Mouse (Mus musculus): Measurements from ENCODE around the gene Slc16a12. TPM values are rescaled to one million over a fixed set of nuclear protein-coding genes. Genes with fewer than 3 reads are reported as not detected.
"Not testable (repeated sequence)": the region's sequence is repeated elsewhere in the genome, so short reads cannot be mapped to it uniquely, and the experiment has no call there.

The Slc16a12 gene
- total RNA-seq (2022): 1 to 10 TPM in 1 of 4 experiments, under 1 TPM in 3; 0.34 to 1.8 (median 0.44) TPM

DNA sequence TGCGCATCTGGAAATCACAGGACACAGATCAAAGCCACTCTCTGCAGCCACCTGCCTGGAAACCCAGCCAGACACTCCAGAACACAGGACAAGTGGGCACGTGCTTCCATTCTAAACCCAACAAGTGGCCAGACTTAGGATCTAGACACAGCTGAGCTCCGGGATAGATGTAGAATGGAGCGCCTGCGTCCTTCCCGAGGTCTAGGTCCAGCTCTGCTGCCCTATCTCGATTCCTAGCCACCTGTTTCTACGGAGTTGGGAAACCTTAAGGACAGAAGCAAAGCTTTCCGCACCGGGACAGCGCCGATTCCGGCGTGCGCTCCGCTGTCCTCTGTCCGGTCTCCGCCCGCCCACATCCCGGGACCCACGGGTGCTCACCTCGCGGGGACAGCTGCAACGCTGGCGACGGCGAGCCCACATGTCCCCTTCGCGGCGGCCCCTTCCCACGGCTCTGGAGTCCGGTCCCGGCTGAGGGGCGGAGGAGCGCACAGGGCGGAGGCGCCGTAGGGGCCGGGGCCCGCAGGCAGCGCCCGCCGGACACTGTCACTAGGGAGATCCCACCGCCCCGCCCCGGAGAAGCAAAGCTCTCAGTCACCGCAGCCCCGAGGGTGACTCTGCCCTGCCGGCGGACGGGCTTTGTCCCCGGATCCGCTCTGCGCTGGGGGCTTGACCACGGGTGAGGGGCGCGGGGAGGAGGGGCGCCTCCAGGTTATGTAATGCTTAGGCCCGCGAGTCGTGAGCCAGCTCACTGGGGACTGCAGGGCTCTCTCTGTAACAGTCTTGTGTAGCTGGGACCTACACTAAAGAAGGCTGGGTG lies at the start of gene Slc16a12:
Gene Slc16a12 (minus strand): TSS at position 602 of the 817 bp plus-strand sequence.
- peak in 1 of 2 experiments; percentile 4 for DNase-seq (ENCODE audit: low spot score in 2 of 2)

GRCm38 (mm10) chr19:34796396-34796795 lies 49.3 kb upstream of the Slc16a12 start:
- DNase-seq (ENCODE audit: low spot score in 2 of 2): no peak

- DNase-seq (ENCODE audit: low spot score in 2 of 2): no peak
Measured at GRCm38 (mm10) chr19:34782491-34782890, 35.4 kb upstream of the Slc16a12 start.

DNA sequence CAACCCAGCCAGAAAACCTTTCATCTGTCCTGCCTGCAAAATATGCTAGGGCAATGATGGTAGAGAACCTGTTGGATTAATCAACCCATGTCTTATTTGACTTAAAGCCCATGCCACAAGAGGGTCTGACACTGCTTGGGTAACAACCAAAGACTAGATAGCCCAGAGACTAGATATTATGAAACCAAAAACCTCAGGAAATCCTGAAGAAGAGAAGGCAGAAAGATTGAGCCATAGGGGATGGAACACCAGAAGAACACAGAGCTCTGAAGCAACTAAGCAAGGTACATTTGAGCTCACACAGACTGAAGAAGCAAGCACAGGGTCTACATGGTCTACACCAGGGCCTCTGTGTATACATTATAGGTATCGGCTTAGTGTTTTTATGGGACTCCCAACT lies 31.9 kb upstream of the Slc16a12 start:
- DNase-seq (ENCODE audit: low spot score in 2 of 2): no peak

- DNase-seq (ENCODE audit: low spot score in 2 of 2): no peak
Measured at GRCm38 (mm10) chr19:34778098-34778497, 31.0 kb upstream of the Slc16a12 start.

- no peak for DNase-seq (ENCODE audit: low spot score in 2 of 2)
Measured at GRCm38 (mm10) chr19:34772775-34773174, 25.7 kb upstream of the Slc16a12 start.

GRCm38 (mm10) chr19:34770764-34771163 lies 23.7 kb upstream of the Slc16a12 start:
- no peak for DNase-seq (ENCODE audit: low spot score in 2 of 2)

- DNase-seq (ENCODE audit: low spot score in 2 of 2): no peak
Measured at GRCm38 (mm10) chr19:34758754-34759153, 11.7 kb upstream of the Slc16a12 start.

- no peak for DNase-seq (ENCODE audit: low spot score in 2 of 2)
Measured at GRCm38 (mm10) chr19:34756561-34757240, 9.6 kb upstream of the Slc16a12 start.

- DNase-seq (ENCODE audit: low spot score in 2 of 2): no peak
Measured at GRCm38 (mm10) chr19:34755680-34756079, 8.6 kb upstream of the Slc16a12 start.

- no peak for DNase-seq (ENCODE audit: low spot score in 2 of 2)
Measured at GRCm38 (mm10) chr19:34753243-34753642, 6.2 kb upstream of the Slc16a12 start.

- no peak for DNase-seq (ENCODE audit: low spot score in 2 of 2)
Measured at GRCm38 (mm10) chr19:34752391-34753092, 5.5 kb upstream of the Slc16a12 start.

DNA sequence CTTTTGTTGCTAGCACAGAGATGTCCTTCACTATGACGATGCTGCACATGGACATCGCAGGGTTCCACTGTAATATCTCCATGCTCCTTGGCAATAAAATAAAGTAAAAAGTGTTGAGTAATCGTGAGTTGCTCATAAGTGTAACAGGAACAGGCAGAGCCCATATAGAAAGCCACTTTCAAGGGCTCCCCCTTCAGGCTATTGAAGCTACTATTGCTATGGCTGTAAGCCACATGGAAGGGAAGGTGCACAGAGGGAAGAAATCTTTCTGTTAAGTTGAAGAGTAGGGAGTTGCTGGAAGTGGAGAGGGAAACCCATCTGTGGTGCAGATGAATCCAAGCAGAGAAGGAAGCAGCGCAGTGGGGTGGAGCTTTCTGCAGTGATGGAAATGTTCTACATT lies 4.1 kb upstream of the Slc16a12 start:
- DNase-seq (ENCODE audit: low spot score in 2 of 2): no peak

DNA sequence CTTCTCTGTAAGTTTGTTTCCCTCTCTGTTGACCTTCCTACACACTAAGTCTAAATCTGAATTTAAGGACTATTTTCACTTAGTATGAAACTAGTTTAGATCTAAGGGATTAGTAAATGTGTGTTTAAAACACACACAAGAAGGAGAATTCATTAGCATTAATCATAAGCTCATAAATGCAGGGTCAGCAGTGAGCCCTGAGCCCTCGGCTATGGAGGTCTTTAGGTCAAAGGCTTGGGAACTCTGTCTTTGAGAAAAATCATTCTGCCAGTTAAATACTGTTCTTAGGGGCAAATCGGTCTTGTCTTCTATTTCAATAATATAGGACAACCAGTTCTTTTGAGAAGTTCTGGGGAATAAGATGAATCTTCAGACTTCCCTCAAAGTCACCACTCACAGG lies 1.9 kb upstream of the Slc16a12 start:
- no peak for DNase-seq (ENCODE audit: low spot score in 2 of 2)

GRCm38 (mm10) chr19:34747969-34748368 lies 880 bp upstream of the Slc16a12 start:
- DNase-seq (ENCODE audit: low spot score in 2 of 2): not testable (repeated sequence)

DNA sequence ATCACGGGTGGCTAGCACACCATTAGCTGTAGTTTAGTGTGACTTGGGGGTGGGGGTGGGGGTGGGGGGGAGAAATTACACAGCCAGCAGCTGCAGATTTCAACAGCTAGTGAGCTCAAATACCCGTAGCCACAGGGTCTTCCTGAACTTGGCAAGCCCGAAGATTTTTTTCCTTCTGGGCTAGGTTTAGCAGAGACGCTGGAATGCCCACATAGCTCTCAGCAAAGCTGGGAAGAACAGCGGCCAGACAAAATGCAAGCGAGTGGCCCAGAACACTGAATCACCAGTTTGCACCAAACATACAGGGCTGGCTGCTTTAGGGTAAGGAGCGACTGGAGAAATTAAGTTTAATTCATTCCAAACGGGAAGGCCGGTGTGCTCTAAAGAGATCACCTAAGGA lies 888 bp downstream of the Slc16a12 start:
- no peak for DNase-seq (ENCODE audit: low spot score in 2 of 2)

DNA sequence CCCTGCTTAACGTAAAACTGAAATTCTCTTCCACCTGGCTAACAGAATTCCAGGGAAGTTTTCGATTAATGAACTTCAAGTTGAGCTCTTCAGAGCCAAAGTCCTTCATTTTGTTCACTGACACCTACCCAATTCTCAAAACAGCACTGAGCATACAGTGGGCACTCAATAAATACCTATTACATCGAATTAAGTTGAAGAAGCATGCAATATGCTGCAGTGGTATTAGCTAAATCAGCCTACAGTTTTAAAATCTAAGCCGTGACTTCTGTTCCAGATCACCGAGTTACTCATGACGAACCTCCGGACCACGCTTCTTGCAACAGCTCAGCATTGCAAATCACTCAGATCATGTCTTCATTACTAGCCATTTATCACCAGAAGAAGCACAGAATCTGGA lies 2.1 kb downstream of the Slc16a12 start:
- DNase-seq (ENCODE audit: low spot score in 2 of 2): no peak

- no peak for DNase-seq (ENCODE audit: low spot score in 2 of 2)
Measured at GRCm38 (mm10) chr19:34737916-34738315, 9.2 kb downstream of the Slc16a12 start.

DNA sequence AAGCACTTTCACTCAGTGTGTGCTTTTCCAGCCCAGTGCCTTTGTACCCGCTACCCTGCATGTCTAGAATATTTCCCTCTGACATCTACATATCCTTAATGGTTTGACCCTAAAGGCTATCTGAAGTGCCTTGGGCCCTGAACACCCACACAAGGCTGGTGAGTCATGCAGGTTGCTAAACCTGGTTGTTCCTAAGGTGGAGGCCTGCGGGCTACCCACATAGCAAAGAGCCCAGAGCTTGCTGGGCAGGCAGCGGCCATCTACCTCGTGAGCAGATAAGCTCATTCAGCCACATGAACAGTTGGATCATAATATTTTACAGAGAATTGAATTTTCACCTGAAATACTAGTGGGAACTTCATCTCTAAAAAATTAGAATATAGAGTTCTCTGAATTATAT lies 11.2 kb downstream of the Slc16a12 start:
- DNase-seq (ENCODE audit: low spot score in 2 of 2): no peak

DNA sequence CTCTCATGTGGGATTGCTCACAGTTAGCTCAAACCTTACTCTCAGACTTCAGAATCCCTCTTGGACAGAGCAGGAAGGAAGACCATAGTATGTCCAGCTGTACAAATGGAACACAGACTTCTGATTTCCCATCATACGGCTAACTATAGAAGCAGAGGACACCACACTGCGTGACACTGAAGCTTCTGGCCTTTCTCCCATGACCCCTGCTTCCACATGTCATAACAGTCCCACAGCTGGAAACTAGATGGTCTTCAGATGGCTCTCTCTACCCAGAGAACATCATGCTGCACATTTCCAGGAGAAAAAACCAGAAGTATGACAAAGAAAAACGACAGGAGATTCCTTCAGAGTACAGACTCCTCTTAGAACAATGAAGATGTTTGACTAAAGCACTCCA lies 14.1 kb downstream of the Slc16a12 start:
- DNase-seq (ENCODE audit: low spot score in 2 of 2): no peak

DNA sequence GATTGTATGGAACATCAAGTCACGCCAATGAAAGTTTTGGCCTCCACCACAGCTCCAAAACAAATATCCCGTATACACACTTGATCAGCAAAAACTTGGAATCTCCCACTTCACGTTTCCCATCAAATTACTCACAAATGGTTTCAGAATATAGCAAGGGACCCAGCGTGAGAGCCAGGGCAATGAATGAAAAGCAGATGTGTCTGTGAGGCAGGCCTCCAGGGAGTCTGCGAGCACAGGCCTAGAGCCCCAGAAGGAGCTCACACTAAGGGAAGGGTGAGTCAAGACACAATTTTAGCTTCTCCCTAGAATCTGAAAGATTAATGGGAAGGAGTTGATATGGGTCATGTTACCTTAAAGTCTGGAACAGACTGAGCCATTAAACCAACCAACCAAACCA lies 15.7 kb downstream of the Slc16a12 start:
- DNase-seq (ENCODE audit: low spot score in 2 of 2): no peak

- no peak for DNase-seq (ENCODE audit: low spot score in 2 of 2)
Measured at GRCm38 (mm10) chr19:34730584-34730983, 16.5 kb downstream of the Slc16a12 start.

Data from gastrocnemius, adult 8-10 months (tissue).